Mouse (Mus musculus): ENCODE measurements at regions not wholly inside any gene's neighbourhood (a gene's known extent, or its start where the extent isn't known, plus 50 kb on each side); places are given as distances from the start of the nearest gene placed in this dataset.

DNA sequence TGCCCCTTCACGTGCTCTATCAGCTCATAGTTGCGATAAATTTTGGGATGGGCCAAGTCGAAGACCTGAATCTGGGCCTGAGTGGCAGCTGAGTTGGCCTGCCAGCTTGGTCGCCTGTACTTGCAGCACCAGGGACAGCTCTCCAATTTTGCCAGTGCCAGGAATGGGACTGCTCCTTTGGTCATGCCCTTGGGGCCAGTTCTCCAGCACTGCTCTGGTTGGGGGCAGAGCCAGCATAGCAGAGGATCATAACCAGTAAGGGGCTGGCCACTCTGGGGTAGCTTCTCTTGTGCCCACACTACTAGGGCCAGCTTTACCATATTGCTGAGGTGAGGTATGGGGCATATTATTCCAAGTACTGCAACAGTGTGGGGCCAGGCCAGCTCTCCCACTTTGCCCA lies 397.0 kb upstream of the Cadm2 start:
- H3K9me3 ChIP-seq (replicated peaks; ENCODE audit: low read length): peaks cover 30% of the 10 kb centered on the region
- dilution Hi-C loops (cut with MboI; ENCODE audit: extremely low pct_ligation_motif_present, extremely low pct_unique_long_range_greater_than_20kb, low sequenced_read_pairs): no loop called here

DNA sequence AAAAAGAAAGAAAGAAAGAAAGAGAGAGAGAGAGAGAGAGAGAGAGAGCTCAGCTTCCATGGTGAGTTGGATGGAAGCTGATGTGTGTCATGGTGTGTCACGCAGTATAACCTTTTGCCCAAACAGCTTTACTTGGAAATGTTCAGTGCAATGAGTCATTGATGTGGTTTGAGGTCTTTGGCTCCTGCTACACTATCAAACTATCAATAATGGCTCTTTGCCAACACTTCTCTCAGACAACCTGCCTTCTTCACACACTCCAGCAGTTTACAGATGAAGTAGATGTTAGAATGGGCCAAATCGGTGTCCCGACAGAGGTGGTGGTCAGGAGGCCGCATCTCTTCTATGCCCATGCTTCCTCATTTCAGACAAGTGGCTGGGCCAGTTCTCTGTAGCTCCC lies 369.0 kb upstream of the Cadm2 start:
- in situ Hi-C loops (cut with MboI; ENCODE audit: low pct_ligation_motif_present, low pct_unique_long_range_greater_than_20kb, low sequenced_read_pairs) (no loop called here), dilution Hi-C loops (cut with MboI; ENCODE audit: extremely low pct_ligation_motif_present, extremely low pct_unique_long_range_greater_than_20kb, low sequenced_read_pairs) (no loop called here)
- no peaks in the 10 kb centered on the region for H3K79me2 ChIP-seq (replicated peaks; ENCODE audit: control insufficient read depth, extremely low read depth, insufficient read depth, poor library complexity, severe bottlenecking)
- DNase-seq (ENCODE audit: extremely low read depth): no peak
- H3K27me3 ChIP-seq (replicated peaks): no peaks in the 10 kb centered on the region
- no peak overlapping the region for H3K4me3 ChIP-seq (replicated peaks in 1 of 3; ENCODE audit: low read depth in 2 of 3, low read length in 2 of 3, poor library complexity in 1 of 3)
- H3K36me3 ChIP-seq (replicated peaks in 1 of 2; ENCODE audit: control insufficient read depth in 1 of 2, insufficient read depth in 1 of 2, low read length in 1 of 2): no peaks in the 10 kb centered on the region
- peaks cover 30% of the 10 kb centered on the region for H3K9me3 ChIP-seq (replicated peaks; ENCODE audit: low read length)
- no peak overlapping the region for H3K4me2 ChIP-seq (ENCODE audit: insufficient read depth, low read depth, poor library complexity, severe bottlenecking)
- H3K9ac ChIP-seq (ENCODE audit: insufficient read depth, low read depth): no peak overlapping the region
- H3K27ac ChIP-seq (ENCODE audit: insufficient read depth, low read depth): no peak overlapping the region
- TF ChIP-seq E2F4 (IDR thresholded peaks at IDR 0.05; ENCODE audit: insufficient replicate concordance, low read depth, low read length): no peak
- TF ChIP-seq SIN3A (IDR thresholded peaks at IDR 0.05; ENCODE audit: low read length): no peak
- TF ChIP-seq USF1 (IDR thresholded peaks at IDR 0.05; ENCODE audit: low read depth, low read length): no peak
- no peak for TF ChIP-seq HCFC1 (IDR thresholded peaks at IDR 0.05; ENCODE audit: low read depth, low read length)
- TF ChIP-seq MAFK (IDR thresholded peaks at IDR 0.05; ENCODE audit: insufficient replicate concordance, low read length): no peak
- no peak for TF ChIP-seq MYC (IDR thresholded peaks at IDR 0.05; ENCODE audit: low read depth, low read length)
- no peak for TF ChIP-seq POLR2A (IDR thresholded peaks at IDR 0.05; ENCODE audit: low read depth, low read length)
- no peak for TF ChIP-seq RCOR1 (conservative IDR thresholded peaks at IDR 0.05; ENCODE audit: low read depth, low read length)
- no peak for TF ChIP-seq SMC3 (IDR thresholded peaks at IDR 0.05; ENCODE audit: low read depth, low read length)
- no peak for TF ChIP-seq ELF1 (IDR thresholded peaks at IDR 0.05; ENCODE audit: low read depth, low read length)
- TF ChIP-seq CHD1 (IDR thresholded peaks at IDR 0.05; ENCODE audit: low read depth, low read length): no peak
- no peak for TF ChIP-seq NRF1 (IDR thresholded peaks at IDR 0.05; ENCODE audit: low read depth, low read length)
- TF ChIP-seq MEF2A (IDR thresholded peaks at IDR 0.05; ENCODE audit: borderline replicate concordance, low read depth, low read length): no peak
- TF ChIP-seq ETS1 (conservative IDR thresholded peaks at IDR 0.05; ENCODE audit: low read depth, low read length): no peak
- no peak for TF ChIP-seq CTCF (conservative IDR thresholded peaks at IDR 0.05 in 1 of 2, IDR thresholded peaks at IDR 0.05 in 1 of 2; ENCODE audit: low read depth in 2 of 2, low read length in 2 of 2)
- no peak for TF ChIP-seq MXI1 (IDR thresholded peaks at IDR 0.05; ENCODE audit: low read depth, low read length)
- TF ChIP-seq GABPA (IDR thresholded peaks at IDR 0.05; ENCODE audit: insufficient replicate concordance, low read depth, low read length): no peak
- no peak for TF ChIP-seq NELFE (IDR thresholded peaks at IDR 0.05; ENCODE audit: low read depth, low read length)
- TF ChIP-seq MAZ (IDR thresholded peaks at IDR 0.05; ENCODE audit: low read depth, low read length): no peak
- no peak for TF ChIP-seq ZMIZ1 (IDR thresholded peaks at IDR 0.05; ENCODE audit: low read depth, low read length)
- H3K4me1 ChIP-seq (ENCODE audit: control insufficient read depth in 1 of 2, insufficient read depth in 2 of 2): no peaks in the 10 kb centered on the region

More for the DNA sequence above, 397.0 kb upstream of the Cadm2 start:
- in situ Hi-C loops (cut with MboI; ENCODE audit: low pct_ligation_motif_present, low pct_unique_long_range_greater_than_20kb, low sequenced_read_pairs): no loop called here
- H3K27me3 ChIP-seq (replicated peaks): no peaks in the 10 kb centered on the region
- H3K27ac ChIP-seq (ENCODE audit: insufficient read depth, low read depth): no peak overlapping the region
- no peak for DNase-seq (ENCODE audit: extremely low read depth)
- TF ChIP-seq CHD2 (IDR thresholded peaks at IDR 0.05; ENCODE audit: low read length) (no peak), JUND (conservative IDR thresholded peaks at IDR 0.05; ENCODE audit: low read depth, low read length) (no peak), ELF1 (IDR thresholded peaks at IDR 0.05; ENCODE audit: low read depth, low read length) (no peak), MAZ (IDR thresholded peaks at IDR 0.05; ENCODE audit: low read depth, low read length) (no peak), MXI1 (IDR thresholded peaks at IDR 0.05; ENCODE audit: low read depth, low read length) (no peak), MYC (IDR thresholded peaks at IDR 0.05; ENCODE audit: low read depth, low read length) (no peak), JUN (IDR thresholded peaks at IDR 0.05; ENCODE audit: insufficient read depth, low read depth, low read length) (no peak)
- no peaks in the 10 kb centered on the region for H3K79me2 ChIP-seq (replicated peaks; ENCODE audit: control insufficient read depth, extremely low read depth, insufficient read depth, poor library complexity, severe bottlenecking)
- no peak overlapping the region for H3K9ac ChIP-seq (ENCODE audit: insufficient read depth, low read depth)
- no peak overlapping the region for H3K4me2 ChIP-seq (ENCODE audit: insufficient read depth, low read depth, poor library complexity, severe bottlenecking)
- no peaks in the 10 kb centered on the region for H3K4me1 ChIP-seq (ENCODE audit: control insufficient read depth in 1 of 2, insufficient read depth in 2 of 2)
- peak overlapping the region in 1 of 3 experiments; percentile 1 for H3K4me3 ChIP-seq (replicated peaks in 1 of 3; ENCODE audit: low read depth in 2 of 3, low read length in 2 of 3, poor library complexity in 1 of 3)
- H3K36me3 ChIP-seq (replicated peaks in 1 of 2; ENCODE audit: control insufficient read depth in 1 of 2, insufficient read depth in 1 of 2, low read length in 1 of 2): no peaks in the 10 kb centered on the region
